Comparison of ENCODE assay signal across 8 mouse cellular contexts in genomic region chr19:55414050-55414449, GRCm38 (mm10).
DNase-seq lines count a peak whose midpoint lies in the region; ATAC-seq lines count a peak whose summit lies in the region.

No protein-coding gene starts in this region.

- no peak for ATAC-seq in cerebellum, adult (ENCODE audit: insufficient number of reproducible peaks, low FRiP score, low TSS enrichment)

- DNase-seq in cerebellum, adult 18-20 months, result peak; percentile 22 to 29
- DNase-seq in right cerebral cortex, adult 18-20 months, result peak; percentile 60
- no peak for DNase-seq in right cerebral cortex, postnatal 25 days
- peak; percentile 87 for DNase-seq in embryo, embryonic 10.5 days (ENCODE audit: low spot score)
- peak; percentile 69 for DNase-seq in heart, postnatal 4 days
- DNase-seq in lung, adult 18-20 months, result peak; percentile 12 to 21
- DNase-seq in retina, postnatal 1 day, result peak; percentile 81
